Mouse (Mus musculus): ENCODE data around the gene Mrgpre.

GRCm38 (mm10) chr7:143798783-143799182, 14.5 kb upstream of the Mrgpre start:
- no peak for TF ChIP-seq CTCF (IDR thresholded peaks at IDR 0.05; ENCODE audit: low read depth, low read length)
- no peak for TF ChIP-seq GATA1 (IDR thresholded peaks at IDR 0.05; ENCODE audit: borderline replicate concordance, low read length)
- no peak for TF ChIP-seq POLR2AphosphoS5 (IDR thresholded peaks at IDR 0.05; ENCODE audit: insufficient replicate concordance, low read depth, low read length)
